Mouse (Mus musculus) myocyte (in vitro differentiated cells): ENCODE measurements around the gene Gnb2. TPM values are rescaled to one million over a fixed set of nuclear protein-coding genes. Genes with fewer than 3 reads are reported as not detected.

Experiments
- H3K27me3 ChIP-seq: one replicate; pipeline ENCODE4 v1.6.1; 2011; ENCODE audit not compliant: control insufficient read depth, insufficient read depth, insufficient read length
- H3K36me3 ChIP-seq: one replicate; pipeline ENCODE4 v1.6.1; 2011; ENCODE audit not compliant: control insufficient read depth, insufficient read depth
- H3K4me2 ChIP-seq: one replicate; pipeline ENCODE4 v1.6.1; 2011; ENCODE audit warnings: low read depth, control low read depth
- H3K4me3 ChIP-seq: one replicate; pipeline ENCODE4 v1.5.1; 2011; ENCODE audit warnings: mild to moderate bottlenecking, control low read depth, moderate library complexity
- H3K79me2 ChIP-seq: one replicate; pipeline ENCODE4 v1.6.1; 2011; ENCODE audit not compliant: control insufficient read depth, insufficient read depth
- H3ac ChIP-seq: one replicate; pipeline ENCODE4 v1.6.1; 2011; ENCODE audit not compliant: control insufficient read depth, insufficient read length
- CEBPB ChIP-seq: IDR thresholded peaks from 2 replicates; pipeline ENCODE4 v1.6.1; 2011; ENCODE audit warnings: mild to moderate bottlenecking, moderate library complexity; ENCODE audit not compliant: poor library complexity, insufficient read depth, severe bottlenecking
- E2F4 ChIP-seq: IDR thresholded peaks from one replicate; pipeline ENCODE4 v1.6.1; 2011; ENCODE audit warnings: mild to moderate bottlenecking, control low read depth, moderate library complexity; ENCODE audit not compliant: insufficient read depth
- MAX ChIP-seq: IDR thresholded peaks from one replicate; pipeline ENCODE4 v1.6.1; 2011; ENCODE audit warnings: low read depth, mild to moderate bottlenecking, control low read depth
- MYOD1 ChIP-seq, 3 experiments: IDR thresholded peaks; one replicate each; pipeline ENCODE4 v1.6.1; 2011; ENCODE audit warnings: control low read depth in 2 of 3, low read depth in 2 of 3, mild to moderate bottlenecking in 2 of 3, moderate library complexity in 1 of 3; ENCODE audit not compliant: insufficient read length in 2 of 3, control insufficient read depth in 1 of 3
- MYOG ChIP-seq, 3 experiments: IDR thresholded peaks; one replicate each; pipeline ENCODE4 v1.6.1; 2011; ENCODE audit warnings: control low read depth in 2 of 3, low read depth in 2 of 3, mild to moderate bottlenecking in 2 of 3; ENCODE audit not compliant: insufficient read length in 2 of 3, control insufficient read depth in 1 of 3, insufficient read depth in 1 of 3
- POLR2A ChIP-seq: IDR thresholded peaks from one replicate; pipeline ENCODE4 v1.6.1; 2011; ENCODE audit warnings: low read depth, mild to moderate bottlenecking, control low read depth, moderate library complexity; ENCODE audit not compliant: insufficient read length
- POLR2AphosphoS2 ChIP-seq: IDR thresholded peaks from one replicate; pipeline ENCODE4 v1.6.1; 2011; ENCODE audit warnings: low read depth, control low read depth; ENCODE audit not compliant: insufficient read length
- REST ChIP-seq: IDR thresholded peaks from one replicate; pipeline ENCODE4 v1.6.1; 2011; ENCODE audit warnings: mild to moderate bottlenecking, control low read depth, moderate library complexity; ENCODE audit not compliant: insufficient read depth, insufficient read length
- SRF ChIP-seq: IDR thresholded peaks from one replicate; pipeline ENCODE4 v1.6.1; 2011; ENCODE audit warnings: low read depth; ENCODE audit not compliant: control insufficient read depth, insufficient read length
- TCF12 ChIP-seq: IDR thresholded peaks from one replicate; pipeline ENCODE4 v1.6.1; 2011; ENCODE audit warnings: mild to moderate bottlenecking, control low read depth; ENCODE audit not compliant: poor library complexity, insufficient read depth, severe bottlenecking
- TCF3 ChIP-seq: IDR thresholded peaks from one replicate; pipeline ENCODE4 v1.6.1; 2011; ENCODE audit warnings: low read depth, control low read depth; ENCODE audit not compliant: insufficient read length
- USF1 ChIP-seq: IDR thresholded peaks from one replicate; pipeline ENCODE4 v1.6.1; 2011; ENCODE audit warnings: low read depth, mild to moderate bottlenecking, control low read depth, moderate library complexity
- polyA plus RNA-seq: library from polyadenylated mRNA; unstranded; fragments of >200 nt; fragmentation: generic; extraction: Trizol; gene quantifications from one replicate; pipeline ENCODE4 v1.2.1, GENCODE M21; 2012; ENCODE audit warnings: missing spikeins

Gnb2 gene
- polyA plus RNA-seq, 1 experiment, result 632 TPM

DNA sequence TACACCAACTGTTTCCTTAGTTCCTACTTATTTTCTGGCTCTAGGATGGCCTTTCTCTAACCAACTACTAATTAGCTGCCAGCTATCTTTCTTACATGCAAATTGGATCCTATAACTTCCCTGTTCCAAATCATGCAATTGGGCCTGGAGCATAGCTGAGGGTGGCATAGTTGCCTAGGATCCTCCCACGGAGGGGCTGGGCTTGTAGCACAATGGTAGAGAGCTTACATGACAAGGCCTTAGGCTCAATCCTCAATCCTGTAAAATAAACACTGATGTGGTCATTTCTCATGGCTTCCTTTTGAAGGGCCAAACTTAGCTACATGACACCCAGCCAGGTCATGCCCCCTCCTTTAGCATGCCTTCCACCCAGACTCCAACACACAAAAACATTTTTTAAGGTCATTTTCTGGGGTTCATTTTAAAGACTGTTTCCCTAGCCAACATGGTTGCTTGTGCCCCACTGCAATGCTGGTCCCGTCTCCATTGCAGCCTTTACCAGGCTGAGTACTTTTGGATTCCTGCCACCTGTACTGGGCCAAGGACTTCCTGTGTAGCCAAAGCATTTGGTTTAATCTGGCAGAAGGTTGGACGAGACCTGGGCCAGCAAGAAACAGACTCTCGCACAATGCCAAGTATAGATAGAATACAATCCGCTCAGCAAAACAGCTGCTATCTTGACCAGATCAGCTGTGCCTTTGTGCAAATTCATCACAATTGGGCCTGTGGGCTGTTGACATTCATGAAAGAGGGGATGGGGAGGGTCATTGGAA is 8.6 kb upstream of the Gnb2 start:
- peaks cover 17% of the 10 kb centered on the region for H3K27me3 ChIP-seq
- no peaks in the 10 kb centered on the region for H3K79me2 ChIP-seq
- no peak overlapping the region for H3K4me3 ChIP-seq
- H3K36me3 ChIP-seq, result no peaks in the 10 kb centered on the region
- no peak overlapping the region for H3ac ChIP-seq
- H3K4me2 ChIP-seq, result no peak overlapping the region
- TF ChIP-seq E2F4 (no peak), MYOG (IDR thresholded peaks at IDR 0.05; ENCODE audit: control insufficient read depth in 1 of 3, insufficient read depth in 1 of 3, insufficient read length in 2 of 3, low read depth in 2 of 3) (peak in 1 of 3 experiments; percentile 29), MYOD1 (IDR thresholded peaks at IDR 0.05; ENCODE audit: control insufficient read depth in 1 of 3, insufficient read length in 2 of 3, low read depth in 2 of 3) (peak in 1 of 3 experiments; percentile 2)

DNA sequence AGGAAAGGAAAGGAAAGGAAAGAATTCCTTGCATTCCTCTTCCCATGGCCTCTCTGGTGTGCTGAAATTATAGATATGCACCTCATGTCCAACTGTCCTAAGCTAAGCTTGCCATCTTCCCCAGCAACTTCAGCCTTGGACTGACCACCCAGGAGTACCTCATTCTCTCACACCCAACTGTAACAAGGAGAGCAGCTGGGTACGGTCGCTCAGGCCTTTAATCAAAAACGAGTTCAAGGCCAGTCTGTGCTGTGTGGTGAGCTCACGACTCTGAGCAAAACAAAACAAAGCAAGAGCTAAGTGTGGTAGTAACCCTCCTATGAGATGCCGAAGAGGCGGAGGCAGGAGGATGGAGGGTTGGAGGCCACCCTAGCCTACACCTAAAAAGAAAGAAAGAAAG is 7.7 kb upstream of the Gnb2 start:
- Histone ChIP-seq H3K36me3 (no peaks in the 10 kb centered on the region), H3K4me3 (no peak overlapping the region), H3K27me3 (peaks cover 17% of the 10 kb centered on the region), H3K4me2 (no peak overlapping the region), H3ac (no peak overlapping the region), H3K79me2 (no peaks in the 10 kb centered on the region)
- no peak for TF ChIP-seq POLR2A
- no peak for TF ChIP-seq MYOG (IDR thresholded peaks at IDR 0.05; ENCODE audit: control insufficient read depth in 1 of 3, insufficient read depth in 1 of 3, insufficient read length in 2 of 3, low read depth in 2 of 3)
- TF ChIP-seq REST, result no peak
- no peak for TF ChIP-seq TCF3
- no peak for TF ChIP-seq TCF12
- TF ChIP-seq MAX, result no peak
- TF ChIP-seq E2F4, result no peak
- no peak for TF ChIP-seq SRF
- no peak for TF ChIP-seq CEBPB
- TF ChIP-seq MYOD1 (IDR thresholded peaks at IDR 0.05; ENCODE audit: control insufficient read depth in 1 of 3, insufficient read length in 2 of 3, low read depth in 2 of 3), result no peak
- no peak for TF ChIP-seq POLR2AphosphoS2
- no peak for TF ChIP-seq USF1

DNA sequence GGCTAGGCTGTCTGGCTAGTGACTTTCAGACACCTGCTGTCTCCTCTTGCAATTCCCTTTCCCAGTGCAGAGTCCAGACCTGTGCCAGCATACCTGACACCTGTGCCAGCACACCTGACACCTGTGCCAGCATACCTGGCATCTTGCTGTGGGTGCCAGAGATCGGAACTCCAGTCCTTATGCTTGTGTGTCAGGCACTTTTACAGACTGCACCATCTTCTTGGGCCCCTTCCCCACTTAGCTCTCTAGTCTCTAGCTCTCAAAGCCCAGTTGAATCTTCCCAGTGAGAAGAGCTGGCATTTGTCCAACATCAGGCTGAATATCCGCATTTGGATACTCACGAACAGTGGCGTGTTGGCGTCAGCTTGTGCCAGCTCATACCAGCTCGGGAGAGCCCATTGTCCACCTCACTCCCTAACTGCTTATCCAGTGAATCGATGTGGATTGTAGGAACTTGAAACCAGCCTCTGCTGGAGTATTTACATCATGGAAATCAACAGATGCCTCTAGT is 6.0 kb upstream of the Gnb2 start:
- TF ChIP-seq SRF (no peak), POLR2AphosphoS2 (no peak), CEBPB (no peak), MYOG (IDR thresholded peaks at IDR 0.05; ENCODE audit: control insufficient read depth in 1 of 3, insufficient read depth in 1 of 3, insufficient read length in 2 of 3, low read depth in 2 of 3) (no peak), MAX (no peak), E2F4 (no peak), USF1 (no peak)
- no peak overlapping the region for H3ac ChIP-seq
- H3K36me3 ChIP-seq, result no peaks in the 10 kb centered on the region
- H3K4me3 ChIP-seq, result no peak overlapping the region
- no peak overlapping the region for H3K4me2 ChIP-seq
- peaks cover 5% of the 10 kb centered on the region for H3K27me3 ChIP-seq
- H3K79me2 ChIP-seq, result no peaks in the 10 kb centered on the region

DNA sequence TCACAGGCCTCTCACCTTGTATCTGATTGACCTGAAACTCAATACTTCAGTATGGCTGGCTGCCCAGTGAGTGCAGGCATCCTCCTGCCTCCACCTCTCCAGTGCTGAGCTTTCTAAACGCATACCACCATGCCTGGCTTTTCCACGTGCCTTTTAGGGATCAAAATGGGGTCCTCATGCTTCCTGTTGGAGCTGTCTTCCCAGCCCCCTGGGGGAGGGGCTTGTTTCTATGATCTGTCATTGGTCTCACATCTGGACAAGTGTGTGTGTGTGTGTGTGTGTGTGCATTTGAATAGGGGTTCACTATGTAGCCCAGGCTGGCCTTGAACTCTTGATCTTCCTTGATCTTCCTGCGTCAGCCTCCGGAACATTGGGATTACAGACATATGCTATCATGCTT is 4.2 kb upstream of the Gnb2 start:
- Histone ChIP-seq H3K27me3 (peaks cover 5% of the 10 kb centered on the region), H3K79me2 (peaks cover 6% of the 10 kb centered on the region), H3K36me3 (no peaks in the 10 kb centered on the region), H3ac (no peak overlapping the region), H3K4me2 (no peak overlapping the region), H3K4me3 (no peak overlapping the region)
- TF ChIP-seq TCF3 (no peak), SRF (no peak), MAX (no peak), E2F4 (no peak), POLR2A (no peak), REST (no peak), POLR2AphosphoS2 (no peak), MYOG (IDR thresholded peaks at IDR 0.05; ENCODE audit: control insufficient read depth in 1 of 3, insufficient read depth in 1 of 3, insufficient read length in 2 of 3, low read depth in 2 of 3) (no peak), MYOD1 (IDR thresholded peaks at IDR 0.05; ENCODE audit: control insufficient read depth in 1 of 3, insufficient read length in 2 of 3, low read depth in 2 of 3) (no peak), CEBPB (no peak), USF1 (no peak), TCF12 (no peak)

DNA sequence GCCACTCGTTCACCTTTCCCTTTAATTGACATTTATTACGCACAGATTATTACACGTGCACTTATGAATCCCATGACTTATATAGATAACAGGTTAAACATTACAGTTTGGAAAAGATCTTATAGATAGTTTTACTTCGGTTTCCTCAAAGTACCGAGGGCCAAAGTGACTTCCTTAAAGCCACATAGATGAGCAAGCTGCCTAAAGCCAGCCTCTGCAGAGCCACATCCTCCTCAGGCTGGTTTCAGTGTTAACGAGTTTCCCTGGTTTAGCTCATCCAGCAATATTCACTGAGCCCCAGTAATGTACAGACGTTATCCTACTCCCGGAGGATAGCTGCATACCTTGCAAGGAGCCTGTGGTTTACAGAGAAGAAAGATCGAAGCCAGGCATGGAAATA is 2.0 kb upstream of the Gnb2 start:
- H3K4me3 ChIP-seq, result no peak overlapping the region
- peaks cover 26% of the 10 kb centered on the region for H3K79me2 ChIP-seq
- no peak overlapping the region for H3ac ChIP-seq
- TF ChIP-seq MYOG (IDR thresholded peaks at IDR 0.05; ENCODE audit: control insufficient read depth in 1 of 3, insufficient read depth in 1 of 3, insufficient read length in 2 of 3, low read depth in 2 of 3) (no peak), SRF (no peak), POLR2AphosphoS2 (no peak), MYOD1 (IDR thresholded peaks at IDR 0.05; ENCODE audit: control insufficient read depth in 1 of 3, insufficient read length in 2 of 3, low read depth in 2 of 3) (no peak), USF1 (no peak), POLR2A (no peak), TCF12 (no peak), E2F4 (no peak), MAX (no peak), CEBPB (no peak), REST (no peak), TCF3 (no peak)
- no peak overlapping the region for H3K4me2 ChIP-seq
- peaks cover 5% of the 10 kb centered on the region for H3K27me3 ChIP-seq
- no peaks in the 10 kb centered on the region for H3K36me3 ChIP-seq
